Mouse (Mus musculus) T-helper 1 cell (primary cell): Measurements from ENCODE around the gene 1700013H16Rik.
"Not testable (repeated sequence)": the region's sequence is repeated elsewhere in the genome, so short reads cannot be mapped to it uniquely, and the experiment has no call there.

Experiments
- in situ Hi-C: fragments of 300-600 bp; cut with MboI, MseI; formaldehyde crosslinking; loops from one replicate; pipeline ENCODE4 v1.15.1; 2025; ENCODE audit warnings: high pct_unique_total_duplicates

1700013H16Rik gene

DNA sequence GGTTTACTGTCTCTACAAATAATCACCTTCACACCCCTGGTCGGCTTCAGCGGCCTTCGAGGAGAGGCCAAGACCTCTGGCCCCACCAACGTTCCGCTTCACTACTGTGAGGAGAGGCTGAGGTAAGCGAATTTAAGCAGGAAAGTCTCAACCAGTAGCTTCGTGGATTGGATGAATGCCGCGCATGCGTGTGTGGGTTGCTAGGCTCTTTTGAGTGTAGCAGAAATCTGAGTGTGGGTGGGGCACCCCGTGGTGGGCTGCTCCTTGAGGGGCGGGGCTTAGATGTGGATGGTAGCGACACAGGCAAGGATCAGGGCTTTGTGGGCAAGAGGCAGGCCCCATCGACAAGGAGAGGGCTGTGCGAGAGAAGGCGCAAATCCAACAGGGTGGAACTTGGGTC, at the start of gene 1700013H16Rik:
Gene 1700013H16Rik (minus strand): TSS at position 96 of the 400 bp plus-strand sequence.
- in situ Hi-C loops: no loop called here

DNA sequence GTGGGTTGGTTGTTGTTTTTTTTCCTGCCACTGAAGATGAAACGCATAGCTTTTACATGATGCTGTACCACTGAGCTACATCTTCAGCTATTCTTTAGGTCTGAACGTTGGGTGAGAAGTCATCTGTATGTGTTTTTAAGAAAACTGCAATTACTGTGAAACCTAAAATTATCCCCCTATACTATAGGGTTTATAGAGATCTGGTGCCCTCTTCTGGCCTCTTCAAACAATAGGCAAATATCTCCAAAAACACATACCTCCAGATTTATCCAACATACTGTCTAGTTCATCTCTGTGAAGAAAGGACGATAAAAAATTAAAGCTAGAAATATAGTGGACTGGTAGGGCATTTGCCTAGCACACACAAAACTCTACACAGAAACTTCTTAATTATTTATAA, 41.4 kb upstream of the 1700013H16Rik start:
- in situ Hi-C loops: no loop called here

DNA sequence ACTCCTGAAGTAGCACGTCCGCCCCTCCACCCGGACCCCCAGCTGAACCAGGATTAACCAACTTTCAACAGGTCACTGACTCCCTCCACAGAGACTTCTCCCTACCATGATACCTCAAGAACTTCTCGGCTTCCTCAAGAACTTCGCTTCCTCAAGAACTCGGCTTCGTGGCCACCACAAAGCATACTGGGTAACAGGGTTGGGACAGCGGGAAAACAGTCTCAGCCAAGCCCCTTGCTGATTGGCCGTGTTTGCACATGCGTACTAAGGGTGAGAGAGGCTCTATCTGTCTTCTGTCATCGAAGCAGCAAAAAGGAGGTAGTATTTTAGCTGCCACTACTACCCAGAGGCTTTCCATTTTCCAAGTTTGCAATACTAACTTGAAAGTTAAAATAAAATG, 39.9 kb upstream of the 1700013H16Rik start, which contains the start of gene Xlr:
Gene Xlr (minus strand): TSS at position 188 of the 400 bp plus-strand sequence.
- in situ Hi-C loops: not testable (repeated sequence)

DNA sequence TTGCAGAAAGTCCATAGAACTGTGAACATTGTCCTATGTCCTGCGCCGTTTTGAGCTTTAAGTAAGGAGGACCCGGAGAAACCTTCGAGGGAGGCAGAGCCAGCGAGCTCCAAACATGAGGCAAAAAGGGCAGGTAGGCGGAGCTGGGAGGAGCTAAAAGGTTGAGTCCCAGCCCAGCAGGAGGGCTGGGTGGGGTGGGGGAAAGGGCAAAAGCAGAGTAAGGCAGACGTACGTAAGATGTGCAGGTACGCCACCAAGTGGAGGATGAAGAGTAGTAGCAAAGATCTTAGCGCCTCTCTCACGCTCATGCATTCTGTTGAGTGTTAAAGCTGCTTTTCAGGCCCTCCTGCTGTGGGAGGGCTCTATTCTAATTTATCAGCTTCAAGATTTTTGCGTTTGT, 18.6 kb upstream of the 1700013H16Rik start, which contains the start of gene Zfp36l3:
Gene Zfp36l3 (minus strand): TSS at position 119 of the 400 bp plus-strand sequence.
- in situ Hi-C loops: no loop called here

DNA sequence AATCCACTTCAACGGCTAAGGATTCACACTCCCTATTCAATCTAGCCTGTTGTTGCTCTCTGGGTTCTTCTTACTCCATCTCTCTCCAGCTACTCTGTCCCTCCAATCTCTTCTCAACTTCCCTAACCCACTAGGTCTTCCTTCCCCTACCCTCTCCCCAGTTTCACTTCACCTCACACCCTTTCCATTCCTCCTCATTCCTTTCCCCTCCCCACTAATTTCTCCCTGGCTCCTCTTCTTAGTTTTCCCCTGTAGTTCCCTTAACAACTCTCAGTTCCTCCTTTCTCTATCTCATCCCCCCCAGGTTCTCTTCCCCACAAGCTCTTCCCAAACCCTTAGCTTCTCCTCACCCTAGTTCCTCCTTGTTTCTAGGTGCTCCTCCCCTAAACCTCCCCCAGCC, 4.8 kb downstream of the 1700013H16Rik start:
- in situ Hi-C loops: no loop called here

DNA sequence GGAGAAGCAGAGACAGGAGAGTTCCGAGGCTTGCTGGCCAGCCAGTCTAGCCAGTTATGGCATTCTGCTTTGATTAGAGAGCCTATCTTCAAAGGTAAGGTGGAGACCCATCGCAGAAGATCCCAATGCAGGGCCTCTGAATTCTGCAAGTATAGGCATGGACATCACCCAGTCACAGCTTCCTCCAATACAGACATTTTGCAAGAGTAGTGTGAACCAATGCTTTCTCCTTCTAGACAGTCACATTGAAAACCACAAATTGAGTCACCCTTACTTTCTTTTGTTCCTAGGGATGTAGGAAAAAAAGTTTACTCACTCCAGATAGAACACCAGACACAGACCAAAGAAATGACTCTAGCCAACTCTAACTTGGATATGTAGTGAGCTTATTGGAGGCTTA, 28.7 kb downstream of the 1700013H16Rik start:
- in situ Hi-C loops: no loop called here

DNA sequence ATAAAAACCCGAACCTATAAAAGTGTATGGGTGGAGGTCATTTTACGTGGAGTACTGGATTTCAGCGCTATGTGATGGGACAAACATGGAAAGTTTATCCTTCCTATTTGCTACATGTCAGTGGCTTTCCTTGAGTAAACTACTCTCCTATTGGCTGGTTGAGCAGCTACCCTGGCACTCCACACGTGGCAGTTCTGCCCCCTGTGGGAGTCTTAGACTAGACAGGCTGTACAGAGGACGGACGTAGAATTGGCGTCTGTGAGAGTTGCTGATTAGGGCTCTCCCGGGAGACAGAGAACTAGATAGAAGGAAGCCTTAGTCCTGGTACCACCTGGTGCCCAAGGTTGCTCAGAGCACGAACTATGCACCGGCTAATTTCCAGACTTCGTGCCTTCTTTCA, 33.0 kb downstream of the 1700013H16Rik start, which contains the start of gene 4930502E18Rik:
Gene 4930502E18Rik (plus strand): TSS at position 231 of the 400 bp plus-strand sequence.
- in situ Hi-C loops: no loop called here

DNA sequence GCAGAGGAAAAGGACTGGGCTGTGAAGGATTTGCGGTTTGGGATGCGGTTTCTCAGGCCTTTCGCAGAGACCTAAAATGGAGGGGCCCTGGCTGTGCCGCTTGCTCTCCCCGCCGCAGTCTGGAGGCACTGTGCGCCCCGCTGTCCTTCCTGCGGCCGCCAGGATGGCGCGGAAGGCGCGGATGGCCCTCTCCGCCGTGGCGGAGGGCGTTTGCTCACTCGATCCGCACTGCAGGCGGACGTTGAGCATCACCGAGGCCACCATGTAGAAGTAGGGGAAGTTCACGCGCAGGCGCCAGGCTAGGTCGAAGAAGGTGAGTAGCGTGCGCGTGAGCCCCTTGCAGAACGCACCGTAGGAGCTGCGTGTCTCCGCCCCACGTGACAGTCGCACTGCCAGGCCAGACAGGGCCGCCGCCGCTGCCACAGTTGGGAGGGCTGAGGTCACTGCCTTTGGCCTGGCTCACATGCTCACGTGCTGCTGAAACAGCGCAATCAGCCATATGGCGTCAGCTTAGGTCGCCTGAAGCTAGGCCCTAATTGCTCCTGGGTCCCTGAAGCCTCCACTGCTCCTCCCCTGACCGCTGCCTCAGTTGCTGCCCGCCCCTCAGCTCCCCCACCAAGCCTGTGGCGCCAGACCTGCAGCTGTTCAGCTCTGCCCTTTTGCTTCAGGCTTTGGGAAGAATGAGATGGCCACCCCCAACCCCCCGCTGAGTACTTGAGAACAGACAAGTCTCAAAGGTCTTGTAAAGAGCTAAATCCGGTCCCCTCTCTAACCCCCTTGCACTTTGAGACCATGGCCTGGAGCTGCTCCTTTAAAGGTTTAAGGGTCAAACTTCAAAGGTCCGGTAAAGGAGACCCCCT, 41.1 kb downstream of the 1700013H16Rik start:
- in situ Hi-C loops: no loop called here

DNA sequence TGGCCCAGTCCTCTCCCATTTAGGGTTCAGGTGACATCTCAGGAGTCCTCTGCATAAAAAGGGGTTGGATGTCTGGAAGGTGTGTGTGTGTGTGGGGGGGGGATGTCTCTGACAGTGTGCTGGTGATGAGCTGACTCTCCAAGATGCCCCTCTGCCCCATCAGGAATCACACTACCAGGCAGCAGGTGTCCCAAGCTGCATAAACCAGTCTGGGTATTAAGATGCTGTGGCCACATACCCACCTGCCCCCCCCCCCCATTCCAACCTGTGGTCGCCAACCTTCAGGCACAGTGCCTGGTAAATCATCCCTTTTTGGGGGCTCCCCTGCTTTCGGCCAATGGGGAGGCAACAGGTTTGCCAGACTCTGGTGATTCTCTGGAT, 41.7 kb downstream of the 1700013H16Rik start:
- in situ Hi-C loops: no loop called here

DNA sequence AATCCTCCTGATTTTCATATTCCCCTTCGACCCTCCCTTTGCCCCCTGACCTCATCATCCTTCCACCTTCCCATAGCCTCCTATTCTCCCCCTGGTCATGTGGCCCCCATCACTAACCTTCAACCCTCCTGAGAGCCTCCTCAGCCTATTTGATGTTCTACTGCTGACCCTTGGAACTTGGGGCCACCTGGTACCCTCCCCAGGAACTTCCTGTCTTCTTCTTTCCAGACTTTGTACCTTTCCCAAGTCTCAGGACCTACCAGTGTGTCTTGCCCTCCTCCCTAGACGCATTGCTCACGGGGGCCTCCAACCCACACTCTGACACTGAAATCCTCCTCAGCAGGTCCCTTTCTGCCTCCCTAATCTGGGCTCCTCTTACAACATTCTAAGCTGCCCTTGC, 55.0 kb downstream of the 1700013H16Rik start:
- in situ Hi-C loops: no loop called here

DNA sequence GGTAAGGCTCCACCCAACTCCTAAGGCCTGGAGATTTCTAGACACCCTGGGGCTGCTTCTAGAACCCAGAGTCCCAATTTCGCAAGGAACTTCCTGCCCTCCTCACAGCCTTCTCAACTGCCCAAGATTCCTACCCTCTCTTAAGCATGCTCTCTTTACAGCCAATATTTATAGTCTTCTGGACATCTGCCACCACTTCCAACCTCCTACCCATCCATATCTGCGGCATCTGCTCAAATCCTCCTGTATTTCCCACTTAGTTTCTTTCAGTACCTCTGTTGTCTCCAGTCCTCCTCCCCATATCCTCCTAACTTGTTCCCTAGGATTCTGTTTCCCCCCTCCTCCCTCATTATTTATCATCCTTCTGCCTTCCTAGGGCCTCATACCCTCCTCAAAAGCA, 58.4 kb downstream of the 1700013H16Rik start:
- in situ Hi-C loops: no loop called here

DNA sequence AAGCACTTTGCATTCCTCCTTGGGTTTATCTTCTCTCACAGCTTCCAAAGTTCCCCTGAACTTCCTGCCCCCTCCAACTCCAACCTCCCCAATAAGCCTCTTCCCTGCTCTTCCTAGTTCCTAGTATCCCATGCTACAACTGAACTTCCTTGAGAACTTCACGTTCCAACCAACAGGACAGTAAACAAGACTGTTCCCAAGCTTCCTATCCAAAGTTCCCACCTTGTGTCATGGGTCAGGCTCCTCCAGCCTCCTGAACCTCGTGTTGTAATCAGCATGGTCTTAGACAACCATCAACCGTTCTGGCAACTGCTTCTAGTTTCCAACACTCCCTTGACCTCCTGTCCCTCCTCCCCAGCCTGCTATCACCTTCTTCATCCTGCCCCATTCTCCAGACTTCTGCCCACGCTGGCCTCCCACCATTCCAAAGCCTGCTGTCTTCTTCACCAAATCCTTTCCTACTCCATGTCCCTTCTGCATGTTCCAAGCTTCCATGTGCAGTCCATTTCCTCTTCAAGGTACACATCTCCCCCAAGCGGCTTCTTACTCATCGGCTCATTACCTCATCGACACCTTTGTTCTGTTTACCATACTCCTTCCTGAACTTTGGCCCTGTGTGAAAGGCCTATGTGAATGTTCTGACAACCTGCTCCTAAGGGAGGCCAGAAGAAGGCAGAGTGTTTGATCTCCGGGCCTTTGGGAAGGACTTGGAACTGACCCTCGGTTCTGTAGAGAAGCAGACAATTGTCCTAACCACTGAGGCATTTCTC, 63.4 kb downstream of the 1700013H16Rik start:
- in situ Hi-C loops: loop anchor here (5.0 kb wide), 1 partner anchor 117 kb away; no protein-coding TSS in a partner anchor

DNA sequence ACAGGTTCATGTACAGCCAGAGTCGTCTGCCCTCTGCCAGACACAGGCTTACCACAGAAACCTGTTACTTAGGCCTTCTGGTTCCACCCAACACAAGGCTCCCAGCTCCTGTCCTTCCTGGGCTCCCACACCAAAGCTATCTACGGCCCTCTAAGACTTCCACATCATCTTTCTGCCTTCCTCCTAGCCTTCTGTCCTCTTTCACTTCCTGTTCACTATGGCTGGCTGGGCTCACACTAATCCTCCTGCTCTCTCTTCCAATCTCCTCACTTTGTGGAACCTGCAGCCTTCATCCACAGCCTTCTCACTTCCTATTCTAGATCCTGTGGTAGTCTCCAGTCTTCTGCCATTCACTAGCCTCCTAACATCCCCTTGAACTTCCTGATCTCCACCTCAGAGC, 64.5 kb downstream of the 1700013H16Rik start:
- in situ Hi-C loops: loop anchor here (5.0 kb wide), 1 partner anchor 116 kb away; no protein-coding TSS in a partner anchor
